Mouse (Mus musculus) thymus, adult 18-20 months (tissue): ENCODE measurements around the gene Gdf10.

Experiments
- DNase-seq, 2 experiments: peaks; one replicate each; pipeline ENCODE4 v3.0.0; 2022; ENCODE audit warnings: mixed read lengths in 2 of 2

Gdf10 gene

GRCm38 (mm10) chr14:33940739-33941138, 17.4 kb downstream of the Gdf10 start, which contains the start of gene Gdf2:
TSS of gene Gdf2 (plus strand) at chr14:33941039.
- no peak for DNase-seq

GRCm38 (mm10) chr14:33942222-33942621, 18.8 kb downstream of the Gdf10 start:
- no peak for DNase-seq

- no peak for DNase-seq
Measured at GRCm38 (mm10) chr14:33946125-33946524, 22.7 kb downstream of the Gdf10 start.

- no peak for DNase-seq
Measured at GRCm38 (mm10) chr14:33952233-33952981, 29.0 kb downstream of the Gdf10 start.

GRCm38 (mm10) chr14:33953761-33954160, 30.4 kb downstream of the Gdf10 start, which contains the start of gene Rbp3:
TSS of gene Rbp3 (plus strand) at chr14:33954003.
- DNase-seq, result no peak

GRCm38 (mm10) chr14:33956055-33956454, 32.7 kb downstream of the Gdf10 start:
- no peak for DNase-seq

GRCm38 (mm10) chr14:33958186-33958585, 34.8 kb downstream of the Gdf10 start:
- no peak for DNase-seq

- no peak for DNase-seq
Measured at GRCm38 (mm10) chr14:33958841-33959240, 35.5 kb downstream of the Gdf10 start.

GRCm38 (mm10) chr14:33959341-33959740, 36.0 kb downstream of the Gdf10 start:
- no peak for DNase-seq

- DNase-seq, result no peak
Measured at GRCm38 (mm10) chr14:33965675-33966074, 42.3 kb downstream of the Gdf10 start.

GRCm38 (mm10) chr14:33972679-33973078, 49.3 kb downstream of the Gdf10 start:
- no peak for DNase-seq

- no peak for DNase-seq
Measured at GRCm38 (mm10) chr14:33974752-33975151, 51.4 kb downstream of the Gdf10 start.

- no peak for DNase-seq
Measured at GRCm38 (mm10) chr14:33977748-33978147, 54.4 kb downstream of the Gdf10 start.

GRCm38 (mm10) chr14:33978604-33979059, 55.2 kb downstream of the Gdf10 start, which contains the start of gene Zfp488:
TSS of gene Zfp488 (minus strand) at chr14:33978764.
- no peak for DNase-seq
